Mouse (Mus musculus): ENCODE results near the gene Cdk11b. TPM values are rescaled to one million over a fixed set of nuclear protein-coding genes. Genes with fewer than 3 reads are reported as not detected.
"Not testable (repeated sequence)": the region's sequence is repeated elsewhere in the genome, so short reads cannot be mapped to it uniquely, and the experiment has no call there.

The Cdk11b gene
- total RNA-seq, 1 experiment from 2014 or later: 107 TPM

- ATAC-seq (replicated peaks in 1 of 2; ENCODE audit: insufficient read depth in 1 of 2, low FRiP score in 2 of 2, low TSS enrichment in 1 of 2, low read depth in 1 of 2, poor library complexity in 2 of 2, severe bottlenecking in 2 of 2): peak in 1 of 2 experiments; percentile 27; a peak in 2 of 4 replicates
Observed at GRCm38 (mm10) chr4:155653086-155653450, 28.4 kb downstream of the Cdk11b start, which contains the start of gene Mmp23. Gene Mmp23 (minus strand): TSS chr4:155653384.

DNA sequence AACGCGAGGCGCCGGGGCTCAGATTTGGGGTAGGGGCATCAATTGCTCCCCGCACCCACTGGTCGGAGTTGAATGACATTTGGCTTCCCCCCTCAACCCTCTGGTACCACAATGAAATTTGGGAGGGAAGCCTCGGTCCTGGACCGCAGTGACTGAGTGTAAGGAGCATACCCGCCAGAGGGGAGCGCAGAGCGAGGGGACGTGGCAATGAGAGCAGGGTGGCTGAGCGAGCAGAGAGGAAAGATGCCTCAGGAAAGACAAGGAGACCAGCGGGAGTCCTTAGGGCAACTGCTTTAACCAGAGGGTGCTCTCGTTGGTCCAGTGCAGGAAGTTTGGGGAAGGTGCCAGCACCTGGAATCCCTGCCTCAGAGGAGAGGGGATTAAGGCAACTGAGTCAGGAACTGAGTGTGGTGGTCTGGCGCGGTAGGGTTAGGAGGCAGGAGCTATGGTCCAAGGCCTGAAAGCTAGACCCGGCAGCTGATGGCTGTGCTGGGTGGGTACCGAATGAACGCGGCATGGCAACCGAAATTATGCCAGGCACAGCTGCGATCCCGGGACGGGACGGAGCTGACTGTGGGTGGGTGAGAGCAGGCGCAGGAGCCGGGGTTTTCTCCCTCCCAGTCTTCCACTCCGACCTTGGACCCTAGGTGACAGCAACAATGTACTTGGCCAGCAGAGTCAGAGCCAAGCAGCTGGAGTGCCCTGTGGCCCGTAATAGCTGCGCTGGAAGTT, 29.0 kb downstream of the Cdk11b start:
- no peak for ATAC-seq (replicated peaks in 1 of 2; ENCODE audit: insufficient read depth in 1 of 2, low FRiP score in 2 of 2, low TSS enrichment in 1 of 2, low read depth in 1 of 2, poor library complexity in 2 of 2, severe bottlenecking in 2 of 2)

- no peak for ATAC-seq (replicated peaks in 1 of 2; ENCODE audit: insufficient read depth in 1 of 2, low FRiP score in 2 of 2, low TSS enrichment in 1 of 2, low read depth in 1 of 2, poor library complexity in 2 of 2, severe bottlenecking in 2 of 2)
Observed at GRCm38 (mm10) chr4:155654183-155654455, 29.5 kb downstream of the Cdk11b start.

GRCm38 (mm10) chr4:155654456-155655298, 30.0 kb downstream of the Cdk11b start:
- ATAC-seq (replicated peaks in 1 of 2; ENCODE audit: insufficient read depth in 1 of 2, low FRiP score in 2 of 2, low TSS enrichment in 1 of 2, low read depth in 1 of 2, poor library complexity in 2 of 2, severe bottlenecking in 2 of 2): peak in 1 of 2 experiments; percentile 27; a peak in 2 of 4 replicates

DNA sequence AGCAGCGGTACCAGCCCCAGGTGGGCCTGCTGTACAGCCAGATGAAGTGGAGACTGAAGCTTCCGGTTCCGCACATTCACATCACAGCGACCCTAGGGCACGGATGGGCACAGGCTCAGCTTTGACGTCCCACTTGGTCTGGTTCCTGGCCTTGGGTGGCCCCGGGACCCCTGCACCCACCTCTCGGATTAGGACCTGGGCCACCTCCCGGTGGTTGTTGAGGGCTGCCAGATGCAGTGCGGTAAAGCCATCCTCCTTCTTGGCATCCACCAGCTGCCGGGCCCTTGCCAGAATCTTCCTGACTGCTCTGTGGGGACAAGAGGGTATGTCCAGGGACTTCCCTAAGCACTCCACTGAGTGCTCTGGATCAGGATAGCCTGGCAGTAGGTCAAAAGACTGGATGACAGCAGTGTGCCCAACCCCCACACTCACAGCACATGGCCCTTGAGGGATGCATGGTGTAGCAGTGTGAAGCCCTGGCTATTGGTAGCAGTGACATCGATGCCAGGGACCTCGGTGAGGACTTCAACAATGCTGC, 31.6 kb downstream of the Cdk11b start:
- no peak for ATAC-seq (replicated peaks in 1 of 2; ENCODE audit: insufficient read depth in 1 of 2, low FRiP score in 2 of 2, low TSS enrichment in 1 of 2, low read depth in 1 of 2, poor library complexity in 2 of 2, severe bottlenecking in 2 of 2)

DNA sequence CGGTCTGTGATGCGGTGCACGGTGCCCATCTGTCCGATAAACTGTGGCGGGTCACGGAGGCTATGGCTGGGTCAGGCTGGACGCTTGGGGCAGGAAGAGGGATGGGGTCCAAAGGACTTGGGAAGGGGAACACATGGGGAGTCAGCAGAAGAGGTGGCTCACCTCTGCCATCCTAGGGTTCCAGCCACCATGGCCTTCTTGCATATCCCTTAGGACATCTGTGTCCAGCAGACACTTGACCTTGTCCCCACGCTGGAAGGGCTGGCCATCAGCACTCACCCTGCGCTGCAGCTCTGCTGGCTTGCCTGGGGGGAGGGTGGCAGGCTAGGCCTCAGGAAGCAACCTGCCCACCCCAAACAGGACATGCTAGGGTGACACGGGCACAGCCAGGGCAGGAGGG, 34.3 kb downstream of the Cdk11b start:
- no peak for ATAC-seq (replicated peaks in 1 of 2; ENCODE audit: insufficient read depth in 1 of 2, low FRiP score in 2 of 2, low TSS enrichment in 1 of 2, low read depth in 1 of 2, poor library complexity in 2 of 2, severe bottlenecking in 2 of 2)

DNA sequence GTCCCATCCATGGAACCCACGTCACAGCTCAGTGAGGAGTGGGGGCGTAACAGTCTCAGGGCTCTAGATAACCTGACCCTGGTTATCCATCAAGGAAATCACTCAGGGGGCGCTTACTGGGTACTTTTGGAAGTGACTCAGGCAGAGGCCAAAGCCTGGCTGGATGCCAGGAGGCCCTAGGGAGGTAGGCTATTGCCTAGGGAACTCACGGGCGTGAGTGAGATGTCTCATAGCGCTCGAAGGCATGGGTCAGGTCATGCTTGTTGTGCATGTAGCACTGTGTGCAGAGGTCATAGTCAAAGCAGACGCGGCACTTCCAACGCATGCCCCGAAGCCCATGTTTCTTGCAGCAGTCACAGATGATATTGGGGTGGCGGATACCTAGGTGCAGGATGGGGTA, 36.0 kb downstream of the Cdk11b start:
- no peak for ATAC-seq (replicated peaks in 1 of 2; ENCODE audit: insufficient read depth in 1 of 2, low FRiP score in 2 of 2, low TSS enrichment in 1 of 2, low read depth in 1 of 2, poor library complexity in 2 of 2, severe bottlenecking in 2 of 2)

- no peak for ATAC-seq (replicated peaks in 1 of 2; ENCODE audit: insufficient read depth in 1 of 2, low FRiP score in 2 of 2, low TSS enrichment in 1 of 2, low read depth in 1 of 2, poor library complexity in 2 of 2, severe bottlenecking in 2 of 2)
Observed at GRCm38 (mm10) chr4:155666903-155667302, 42.2 kb downstream of the Cdk11b start.

DNA sequence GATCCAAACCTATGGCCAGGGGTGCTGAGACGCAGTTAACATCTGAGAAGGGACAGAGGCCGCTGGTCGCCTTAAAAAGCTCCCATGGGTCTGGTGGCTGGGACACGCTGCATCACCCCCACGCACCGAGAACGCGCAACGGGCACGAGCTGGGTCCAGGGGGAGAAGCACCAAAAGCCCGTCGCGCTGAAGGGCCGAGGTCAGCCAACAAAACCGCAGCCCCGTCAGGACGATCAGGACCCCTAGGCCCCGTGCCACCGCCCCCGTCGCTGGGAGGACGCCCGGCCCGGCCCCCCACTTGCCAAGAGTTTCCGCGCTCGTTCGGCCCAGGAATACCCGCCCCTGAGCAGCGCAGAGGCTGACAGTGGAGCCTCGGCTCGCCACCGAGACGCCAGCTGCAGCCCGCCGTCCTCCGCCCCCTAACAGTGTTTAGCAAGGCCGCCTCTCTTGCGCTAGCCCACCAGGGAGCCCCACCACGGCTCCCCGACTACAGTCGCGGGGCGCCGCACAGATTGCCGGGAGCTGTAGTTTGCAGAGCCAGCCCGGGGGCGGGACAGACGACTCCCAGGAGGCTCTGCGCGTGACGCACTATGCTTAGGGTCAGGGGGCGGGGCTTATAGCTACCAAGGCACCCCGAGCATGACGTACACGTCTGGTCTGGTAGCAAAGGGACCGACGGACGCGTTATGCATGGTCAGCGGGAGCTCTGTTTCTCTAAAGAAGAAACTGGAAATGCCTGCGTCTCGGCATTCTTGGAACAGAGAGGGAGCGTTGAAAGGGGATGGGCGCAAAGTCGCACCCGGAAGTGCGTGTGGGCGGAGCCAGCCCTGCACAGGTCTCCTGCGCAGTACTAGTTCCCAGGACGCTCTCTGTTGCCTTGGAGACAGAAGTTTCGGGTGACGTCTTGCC, 44.3 kb downstream of the Cdk11b start, which contains the start of gene Mib2:
Gene Mib2 (minus strand): TSS at position 510 of the 909 bp plus-strand sequence.
- ATAC-seq (replicated peaks in 1 of 2; ENCODE audit: insufficient read depth in 1 of 2, low FRiP score in 2 of 2, low TSS enrichment in 1 of 2, low read depth in 1 of 2, poor library complexity in 2 of 2, severe bottlenecking in 2 of 2): peak; percentile 98

DNA sequence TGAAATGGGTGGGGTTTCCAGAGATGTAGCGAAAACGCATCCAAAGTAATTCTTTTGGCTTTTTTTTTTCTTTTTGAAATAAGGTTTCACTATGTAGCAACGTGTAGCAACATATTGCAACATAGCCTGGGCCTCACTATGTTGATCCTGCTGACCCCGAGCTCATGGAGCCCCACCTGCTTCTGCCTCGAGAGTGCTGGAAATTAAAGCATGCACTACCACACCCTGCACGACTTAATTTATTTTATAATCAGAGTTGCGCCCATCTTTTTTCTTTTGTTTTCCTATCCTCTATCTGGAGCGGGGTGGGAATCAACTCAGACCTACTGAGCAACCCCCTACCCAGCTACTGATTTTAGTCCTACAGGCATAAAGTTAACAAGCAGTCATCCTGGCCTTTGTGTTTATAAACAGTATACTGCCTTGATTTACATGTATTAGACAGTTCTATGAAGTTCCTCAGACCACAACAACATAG, 45.0 kb downstream of the Cdk11b start:
- ATAC-seq (replicated peaks in 1 of 2; ENCODE audit: insufficient read depth in 1 of 2, low FRiP score in 2 of 2, low TSS enrichment in 1 of 2, low read depth in 1 of 2, poor library complexity in 2 of 2, severe bottlenecking in 2 of 2): no peak

- ATAC-seq (replicated peaks in 1 of 2; ENCODE audit: insufficient read depth in 1 of 2, low FRiP score in 2 of 2, low TSS enrichment in 1 of 2, low read depth in 1 of 2, poor library complexity in 2 of 2, severe bottlenecking in 2 of 2): not testable (repeated sequence)
Observed at GRCm38 (mm10) chr4:155670236-155670635, 45.6 kb downstream of the Cdk11b start.

- no peak for ATAC-seq (replicated peaks in 1 of 2; ENCODE audit: insufficient read depth in 1 of 2, low FRiP score in 2 of 2, low TSS enrichment in 1 of 2, low read depth in 1 of 2, poor library complexity in 2 of 2, severe bottlenecking in 2 of 2)
Observed at GRCm38 (mm10) chr4:155672082-155672481, 47.4 kb downstream of the Cdk11b start.

- ATAC-seq (replicated peaks in 1 of 2; ENCODE audit: insufficient read depth in 1 of 2, low FRiP score in 2 of 2, low TSS enrichment in 1 of 2, low read depth in 1 of 2, poor library complexity in 2 of 2, severe bottlenecking in 2 of 2): peak in 1 of 2 experiments; percentile 45; a peak in 2 of 4 replicates
Observed at GRCm38 (mm10) chr4:155675991-155676390, 51.3 kb downstream of the Cdk11b start.

DNA sequence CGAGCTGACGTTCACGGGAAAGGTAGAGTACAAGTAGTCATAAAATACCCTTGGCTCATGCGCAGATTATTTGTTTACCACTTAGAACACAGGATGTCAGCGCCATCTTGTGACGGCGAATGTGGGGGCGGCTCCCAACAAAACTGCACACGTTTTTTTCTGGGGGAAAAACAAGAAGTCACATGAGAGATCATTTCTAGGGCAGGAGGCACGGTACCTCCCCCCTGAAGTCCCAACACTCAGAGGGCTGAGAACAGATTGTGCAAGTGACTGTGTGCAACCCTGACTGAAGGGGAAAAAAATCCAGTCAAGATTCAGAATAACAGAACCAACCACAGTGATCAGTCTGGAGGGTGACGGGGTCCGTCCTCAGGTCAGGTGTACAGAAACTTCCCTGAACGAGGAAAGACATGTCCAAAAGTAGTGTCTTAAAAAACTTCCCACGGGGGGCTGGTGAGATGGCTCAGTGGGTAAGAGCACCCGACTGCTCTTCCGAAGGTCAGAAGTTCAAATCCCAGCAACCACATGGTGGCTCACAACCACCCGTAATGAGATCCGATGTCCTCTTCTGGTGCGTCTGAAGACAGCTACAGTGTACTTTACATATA, 59.1 kb downstream of the Cdk11b start:
- ATAC-seq (replicated peaks in 1 of 2; ENCODE audit: insufficient read depth in 1 of 2, low FRiP score in 2 of 2, low TSS enrichment in 1 of 2, low read depth in 1 of 2, poor library complexity in 2 of 2, severe bottlenecking in 2 of 2): not testable (repeated sequence)

GRCm38 (mm10) chr4:155687764-155688163, 63.1 kb downstream of the Cdk11b start:
- ATAC-seq (replicated peaks in 1 of 2; ENCODE audit: insufficient read depth in 1 of 2, low FRiP score in 2 of 2, low TSS enrichment in 1 of 2, low read depth in 1 of 2, poor library complexity in 2 of 2, severe bottlenecking in 2 of 2): not testable (repeated sequence)

DNA sequence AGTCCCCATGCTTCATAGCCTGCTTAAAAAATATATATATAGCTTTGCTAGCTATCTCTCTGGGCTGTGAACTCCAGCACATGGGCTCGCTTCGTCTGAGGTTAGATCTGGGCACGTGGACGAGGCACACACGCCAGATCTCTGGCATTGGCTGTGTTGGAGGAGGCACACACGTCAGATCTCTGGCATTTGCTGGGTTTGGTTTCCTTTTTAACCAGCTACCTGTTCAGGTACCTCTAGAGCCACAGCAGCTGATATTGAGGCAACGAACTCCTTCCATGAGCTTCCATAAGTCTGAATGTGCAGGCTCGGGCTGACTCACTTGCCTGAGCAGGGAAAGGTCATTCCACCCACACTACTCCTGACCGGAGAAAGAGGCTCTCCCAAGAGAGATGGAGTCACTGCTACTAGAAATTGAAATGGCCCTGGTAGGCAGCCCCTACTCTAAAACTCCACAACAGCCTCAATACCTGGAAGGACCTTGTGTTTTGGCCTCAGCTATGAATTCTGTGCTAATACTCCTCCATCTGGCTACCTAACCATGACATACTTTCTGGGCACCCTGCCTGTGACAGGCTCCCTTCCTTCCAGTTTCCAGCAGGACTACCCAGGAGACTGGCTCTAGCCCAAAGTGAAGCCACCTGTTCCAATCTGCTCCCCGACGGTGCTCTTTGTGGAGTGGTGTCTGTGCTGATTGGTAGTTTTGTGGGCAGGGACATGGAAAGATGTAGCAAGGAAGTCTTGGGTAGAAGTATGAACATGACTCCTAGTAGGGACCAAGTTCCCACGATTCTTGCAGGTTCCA, 66.1 kb downstream of the Cdk11b start:
- ATAC-seq (replicated peaks in 1 of 2; ENCODE audit: insufficient read depth in 1 of 2, low FRiP score in 2 of 2, low TSS enrichment in 1 of 2, low read depth in 1 of 2, poor library complexity in 2 of 2, severe bottlenecking in 2 of 2): no peak

Data from hematopoietic stem cell, adult 5-6 weeks (primary cell).